Mouse (Mus musculus) ovary, postnatal 14 days (tissue): ENCODE measurements around the gene Lpar5.

Experiments used
- DNase-seq: peaks from one replicate; pipeline ENCODE4 v3.0.0; 2022; ENCODE audit warnings: low spot score

Lpar5 gene

GRCm38 (mm10) chr6:125087937-125088336 is 20.2 kb downstream of the Lpar5 start:
- no peak for DNase-seq

GRCm38 (mm10) chr6:125088561-125089321 is 21.0 kb downstream of the Lpar5 start:
- peak; percentile 67 for DNase-seq

- DNase-seq, result no peak
These were observed 22.0 kb downstream of the Lpar5 start for GRCm38 (mm10) chr6:125089521-125090321.

- DNase-seq, result no peak
These were observed 22.8 kb downstream of the Lpar5 start for GRCm38 (mm10) chr6:125090341-125091085.

- DNase-seq, result no peak
These were observed 24.7 kb downstream of the Lpar5 start for GRCm38 (mm10) chr6:125092372-125092771.

- no peak for DNase-seq
These were observed 27.1 kb downstream of the Lpar5 start for GRCm38 (mm10) chr6:125094843-125095242.

GRCm38 (mm10) chr6:125095391-125096278 is 27.9 kb downstream of the Lpar5 start, which contains the start of gene Chd4:
Gene Chd4, plus strand, starts transcription at chr6:125095981.
- DNase-seq, result peak; percentile 86

GRCm38 (mm10) chr6:125096279-125096596 is 28.5 kb downstream of the Lpar5 start:
- DNase-seq, result no peak

GRCm38 (mm10) chr6:125096597-125097345 is 29.1 kb downstream of the Lpar5 start:
- no peak for DNase-seq

- no peak for DNase-seq
These were observed 29.6 kb downstream of the Lpar5 start for GRCm38 (mm10) chr6:125097346-125097689.

GRCm38 (mm10) chr6:125097951-125098350 is 30.2 kb downstream of the Lpar5 start:
- DNase-seq, result no peak

- DNase-seq, result no peak
These were observed 30.8 kb downstream of the Lpar5 start for GRCm38 (mm10) chr6:125098513-125098912.

GRCm38 (mm10) chr6:125099421-125099971 is 31.8 kb downstream of the Lpar5 start:
- no peak for DNase-seq

- no peak for DNase-seq
These were observed 33.7 kb downstream of the Lpar5 start for GRCm38 (mm10) chr6:125101444-125101843.

GRCm38 (mm10) chr6:125104223-125104622 is 36.5 kb downstream of the Lpar5 start:
- DNase-seq, result no peak

- no peak for DNase-seq
These were observed 40.0 kb downstream of the Lpar5 start for GRCm38 (mm10) chr6:125107705-125108104.

- no peak for DNase-seq
These were observed 41.7 kb downstream of the Lpar5 start for GRCm38 (mm10) chr6:125109371-125109770.

- no peak for DNase-seq
These were observed 43.2 kb downstream of the Lpar5 start for GRCm38 (mm10) chr6:125110927-125111326.

- DNase-seq, result no peak
These were observed 44.8 kb downstream of the Lpar5 start for GRCm38 (mm10) chr6:125112553-125112952.

GRCm38 (mm10) chr6:125119387-125119786 is 51.7 kb downstream of the Lpar5 start:
- no peak for DNase-seq

- DNase-seq, result no peak
These were observed 61.0 kb downstream of the Lpar5 start for GRCm38 (mm10) chr6:125128724-125129123.
